Mouse (Mus musculus): ENCODE results near the gene Egfr. TPM values are rescaled to one million over a fixed set of nuclear protein-coding genes. Genes with fewer than 3 reads are reported as not detected.

Egfr gene
- 1 to 10 TPM in 3 of 26 experiments, under 1 TPM in 6, not detected in 17; 0.08 to 4.4 (median 0.16) TPM for total RNA-seq (2018; cell fraction: chromatin; rRNA removed)
- total RNA-seq (2018; cell fraction: cytosol; rRNA removed) = under 1 TPM in 20 of 26 experiments, not detected in 6; 0.06 to 0.58 (median 0.14) TPM
- under 1 TPM in 14 of 26 experiments, not detected in 12; 0.05 to 0.90 (median 0.22) TPM for total RNA-seq (2018; cell fraction: nucleus; rRNA removed)
- 0.02 to 0.22 TPM (median 0.09 TPM) in 3 replicates for polyA plus RNA-seq (2018)

DNA sequence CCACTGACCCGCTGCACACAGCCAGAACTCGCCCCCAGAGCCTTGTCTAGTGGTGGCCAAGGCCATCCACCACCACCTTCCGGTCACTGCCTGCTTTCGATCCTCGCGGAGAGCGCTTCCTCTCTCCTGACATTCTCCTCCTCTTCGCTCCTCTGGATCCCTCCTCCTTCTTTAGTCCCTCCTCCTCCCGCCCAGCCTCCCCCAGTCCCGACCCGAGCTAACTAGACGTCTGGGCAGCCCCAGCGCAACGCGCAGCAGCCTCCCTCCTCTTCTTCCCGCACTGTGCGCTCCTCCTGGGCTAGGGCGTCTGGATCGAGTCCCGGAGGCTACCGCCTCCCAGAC lies at the start of gene Egfr:
Gene Egfr, plus strand, starts transcription at position 197 of the 342 bp plus-strand sequence.
- Histone ChIP-seq H3K4me3 (ENCODE audit: inconsistent target) (no peak within 1 kb of the TSS; the same call in 1 of the 2 replicates), H3K79me2 (ENCODE audit: inconsistent target) (no peaks in the 10 kb centered on the region), H3K36me3 (ENCODE audit: inconsistent target) (no peaks in the 10 kb centered on the region), H3K27ac (no peak within 1 kb of the TSS)
- 7% methylated on average over 15 of the region's 21 CpGs for WGBS (ENCODE audit: missing documents)

GRCm38 (mm10) chr11:16703221-16703620 lies 48.8 kb upstream of the Egfr start:
- WGBS (ENCODE audit: missing documents) = 97% methylated on average over 3 of the region's 3 CpGs
- Histone ChIP-seq H3K36me3 (ENCODE audit: inconsistent target) (no peaks in the 10 kb centered on the region), H3K79me2 (ENCODE audit: inconsistent target) (no peaks in the 10 kb centered on the region), H3K4me3 (ENCODE audit: inconsistent target) (no peak overlapping the region), H3K27ac (no peak overlapping the region)

- no peak overlapping the region for H3K4me3 ChIP-seq (ENCODE audit: inconsistent target)
- 62% methylated on average over 1 of the region's 1 CpGs for WGBS (ENCODE audit: missing documents)
- H3K79me2 ChIP-seq (ENCODE audit: inconsistent target) = no peaks in the 10 kb centered on the region
- no peak overlapping the region for H3K27ac ChIP-seq
- H3K36me3 ChIP-seq (ENCODE audit: inconsistent target) = no peaks in the 10 kb centered on the region
Observed at GRCm38 (mm10) chr11:16735083-16735644, 16.8 kb upstream of the Egfr start.

DNA sequence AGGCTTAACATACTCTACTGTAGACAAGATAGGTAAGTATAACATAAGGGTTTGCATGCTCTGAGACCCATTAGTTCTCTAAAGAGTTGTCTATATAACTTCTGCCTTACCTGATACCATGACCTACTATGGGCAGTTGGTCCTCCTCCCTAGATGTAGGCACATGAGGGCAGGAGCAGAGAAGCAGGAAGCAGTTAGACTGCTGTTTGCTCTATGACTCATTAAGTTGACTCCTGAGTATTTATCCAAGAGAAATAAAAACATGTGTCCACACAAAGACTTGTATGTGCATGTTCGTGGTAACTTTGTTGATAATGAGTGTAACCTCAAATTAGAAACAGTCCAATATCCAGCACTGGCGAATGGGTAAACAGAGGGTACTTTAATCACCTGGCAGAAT lies 14.7 kb upstream of the Egfr start:
- WGBS (ENCODE audit: missing documents) = 81% methylated on average over 2 of the region's 2 CpGs
- Histone ChIP-seq H3K27ac (no peak overlapping the region), H3K4me3 (ENCODE audit: inconsistent target) (no peak overlapping the region), H3K36me3 (ENCODE audit: inconsistent target) (no peaks in the 10 kb centered on the region), H3K79me2 (ENCODE audit: inconsistent target) (no peaks in the 10 kb centered on the region)

- 84% methylated on average over 2 of the region's 2 CpGs for WGBS (ENCODE audit: missing documents)
- H3K36me3 ChIP-seq (ENCODE audit: inconsistent target) = no peaks in the 10 kb centered on the region
- no peak overlapping the region for H3K27ac ChIP-seq
- H3K4me3 ChIP-seq (ENCODE audit: inconsistent target) = no peak overlapping the region
- H3K79me2 ChIP-seq (ENCODE audit: inconsistent target) = no peaks in the 10 kb centered on the region
Observed at GRCm38 (mm10) chr11:16738691-16739090, 13.3 kb upstream of the Egfr start.

DNA sequence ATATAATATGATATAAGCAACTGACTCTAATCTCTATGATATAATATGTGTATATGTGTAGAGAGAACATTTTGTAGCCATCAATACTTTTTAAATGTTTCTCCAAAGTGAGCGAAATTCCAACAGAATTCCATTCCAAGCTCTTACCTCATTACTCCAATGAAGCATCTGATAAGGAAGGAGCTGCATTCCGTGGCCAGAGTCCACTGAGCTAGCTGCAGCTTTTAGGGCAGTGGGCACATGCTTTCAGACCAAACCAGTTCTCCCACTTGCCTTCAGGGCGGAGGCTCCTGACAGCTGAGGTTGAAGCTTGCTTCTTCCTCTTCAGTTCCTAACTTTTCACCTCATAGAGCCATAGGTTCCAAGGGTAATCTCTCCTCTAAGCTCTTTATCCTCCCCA lies 12.8 kb upstream of the Egfr start:
- whole genome bisulfite sequencing (ENCODE audit: missing documents) = 97% methylated on average over 3 of the region's 3 CpGs
- Histone ChIP-seq H3K4me3 (ENCODE audit: inconsistent target) (no peak overlapping the region), H3K79me2 (ENCODE audit: inconsistent target) (no peaks in the 10 kb centered on the region), H3K36me3 (ENCODE audit: inconsistent target) (no peaks in the 10 kb centered on the region), H3K27ac (no peak overlapping the region)

DNA sequence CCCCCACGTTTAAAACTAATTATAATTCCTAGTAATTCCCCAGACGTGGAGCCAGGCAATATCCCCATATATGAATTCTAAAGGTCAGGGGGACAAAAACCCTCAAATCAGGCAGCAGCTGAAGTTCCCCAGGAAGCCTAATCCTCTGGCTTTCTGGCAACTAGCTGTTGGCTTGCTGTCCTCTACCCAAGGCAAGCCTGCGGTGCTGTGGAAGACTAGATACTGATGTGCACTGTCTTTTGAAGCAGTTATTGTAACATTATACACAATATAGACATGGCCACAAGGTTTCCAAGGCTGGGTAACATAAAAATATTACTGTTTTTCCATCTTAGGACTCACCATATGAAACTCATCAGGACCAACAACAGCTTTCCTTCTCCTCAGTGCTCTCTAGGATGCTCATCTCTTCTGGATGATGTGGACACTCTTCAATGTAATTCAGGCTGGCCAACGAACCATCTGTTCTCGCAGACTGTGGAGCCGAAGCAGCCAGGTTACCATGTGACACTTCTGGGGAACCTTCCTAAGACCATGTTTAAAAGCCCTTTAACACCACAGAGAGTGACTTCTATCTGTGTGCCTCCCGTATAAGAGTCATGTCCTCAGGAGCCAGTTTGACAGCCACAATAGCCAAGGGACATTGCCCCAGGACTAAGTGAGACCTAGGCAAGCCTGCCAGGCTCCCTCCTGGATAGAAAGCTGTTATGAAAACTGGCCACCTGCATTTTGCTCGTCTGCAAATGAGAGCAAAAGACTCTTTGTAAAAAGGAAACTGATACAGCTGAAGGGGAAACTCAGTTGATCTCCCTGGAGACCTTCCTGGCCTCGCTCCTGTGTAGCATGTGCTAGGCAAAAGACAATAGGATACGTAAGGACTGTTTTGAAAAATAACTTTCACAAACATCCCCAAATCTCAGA lies 11.1 kb upstream of the Egfr start:
- Histone ChIP-seq H3K36me3 (ENCODE audit: inconsistent target) (no peaks in the 10 kb centered on the region), H3K27ac (no peak overlapping the region), H3K79me2 (ENCODE audit: inconsistent target) (no peaks in the 10 kb centered on the region), H3K4me3 (ENCODE audit: inconsistent target) (no peak overlapping the region)
- 85% methylated on average over 10 of the region's 10 CpGs for WGBS (ENCODE audit: missing documents)

DNA sequence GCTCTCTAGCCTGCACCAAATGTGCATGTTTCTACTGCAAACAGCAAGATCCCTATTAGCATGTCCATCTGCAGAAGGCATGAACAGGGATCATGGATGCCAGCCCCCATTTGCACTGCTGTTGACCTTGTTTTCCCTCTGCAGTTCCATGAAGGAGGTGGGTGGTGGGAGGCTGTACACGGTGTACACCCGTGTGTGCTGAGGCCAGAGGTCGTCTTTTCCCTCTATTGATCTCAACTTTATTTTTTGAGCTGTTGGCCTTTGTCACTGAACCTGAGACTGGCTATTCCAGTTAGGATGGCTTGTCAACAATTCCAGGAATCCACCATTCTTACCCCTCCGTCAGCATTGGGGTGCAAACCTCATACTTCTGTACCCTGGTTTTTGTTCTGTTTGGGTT lies 9.8 kb upstream of the Egfr start:
- no peaks in the 10 kb centered on the region for H3K36me3 ChIP-seq (ENCODE audit: inconsistent target)
- no peaks in the 10 kb centered on the region for H3K79me2 ChIP-seq (ENCODE audit: inconsistent target)
- H3K27ac ChIP-seq = no peak overlapping the region
- H3K4me3 ChIP-seq (ENCODE audit: inconsistent target) = no peak overlapping the region
- 98% methylated on average over 4 of the region's 4 CpGs for WGBS (ENCODE audit: missing documents)

DNA sequence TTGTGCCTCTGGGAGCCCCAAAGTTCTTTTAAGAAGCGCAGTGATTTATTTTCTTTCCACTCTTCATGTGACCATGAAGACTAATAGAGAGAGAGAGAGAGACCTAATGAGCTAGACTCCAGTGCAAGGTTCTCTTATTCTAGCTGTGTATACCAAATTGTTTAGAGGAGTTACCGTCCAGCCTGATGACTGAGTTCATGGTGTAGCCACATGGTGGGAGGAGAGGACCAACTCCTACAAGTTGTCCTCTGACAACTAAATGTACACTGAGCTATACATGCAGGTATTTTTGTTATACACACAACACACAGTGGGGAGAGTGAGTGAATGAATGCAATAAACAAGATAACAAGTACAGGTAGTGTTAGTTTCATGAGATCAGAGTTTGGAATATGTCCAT lies 9.2 kb upstream of the Egfr start:
- H3K27ac ChIP-seq = no peak overlapping the region
- H3K79me2 ChIP-seq (ENCODE audit: inconsistent target) = no peaks in the 10 kb centered on the region
- H3K4me3 ChIP-seq (ENCODE audit: inconsistent target) = no peak overlapping the region
- 91% methylated on average over 2 of the region's 2 CpGs for WGBS (ENCODE audit: missing documents)
- no peaks in the 10 kb centered on the region for H3K36me3 ChIP-seq (ENCODE audit: inconsistent target)

- H3K36me3 ChIP-seq (ENCODE audit: inconsistent target) = no peaks in the 10 kb centered on the region
- no peak overlapping the region for H3K27ac ChIP-seq
- no peaks in the 10 kb centered on the region for H3K79me2 ChIP-seq (ENCODE audit: inconsistent target)
- WGBS (ENCODE audit: missing documents) = 61% methylated on average over 6 of the region's 7 CpGs
- no peak overlapping the region; the same call in 1 of the 2 replicates for H3K4me3 ChIP-seq (ENCODE audit: inconsistent target)
Observed at GRCm38 (mm10) chr11:16751457-16751982, 483 bp upstream of the Egfr start.

DNA sequence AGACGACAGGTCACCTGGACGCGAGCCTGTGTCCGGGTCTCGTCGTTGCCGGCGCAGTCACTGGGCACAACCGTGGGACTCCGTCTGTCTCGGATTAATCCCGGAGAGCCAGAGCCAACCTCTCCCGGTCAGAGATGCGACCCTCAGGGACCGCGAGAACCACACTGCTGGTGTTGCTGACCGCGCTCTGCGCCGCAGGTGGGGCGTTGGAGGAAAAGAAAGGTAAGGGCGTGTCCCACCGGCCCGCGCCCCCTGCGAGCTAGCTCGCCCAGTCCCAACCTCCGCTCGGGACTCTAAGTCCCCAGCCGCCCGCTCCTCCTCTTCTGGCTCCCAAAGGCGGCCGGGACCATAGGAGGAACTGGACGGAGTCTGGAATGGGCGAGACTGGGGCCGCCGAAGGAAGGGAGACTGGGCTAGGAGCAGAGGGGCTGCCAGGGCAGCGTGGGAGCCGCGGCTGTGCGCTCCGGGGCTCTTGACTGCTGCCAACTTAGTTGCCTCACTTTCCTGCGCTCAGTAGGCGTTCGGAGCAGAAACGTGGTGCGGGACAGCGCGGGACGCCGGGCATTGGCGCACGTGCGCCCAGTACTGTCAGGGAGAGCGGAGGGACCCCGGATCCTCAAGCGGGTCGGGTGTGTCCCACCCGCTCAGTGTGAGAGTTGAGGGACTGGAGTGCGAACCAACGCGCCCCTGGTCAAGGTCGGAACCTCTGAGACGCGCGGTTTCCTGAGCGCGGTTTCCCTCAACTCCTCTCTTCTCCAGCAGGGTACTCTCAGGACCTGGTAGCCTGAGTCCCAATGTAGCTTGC lies 548 bp downstream of the Egfr start:
- Histone ChIP-seq H3K36me3 (ENCODE audit: inconsistent target) (no peaks in the 10 kb centered on the region), H3K27ac (no peak overlapping the region), H3K4me3 (ENCODE audit: inconsistent target) (no peak overlapping the region; the same call in 1 of the 2 replicates), H3K79me2 (ENCODE audit: inconsistent target) (no peaks in the 10 kb centered on the region)
- 2% methylated on average over 54 of the region's 68 CpGs for WGBS (ENCODE audit: missing documents)

- H3K36me3 ChIP-seq (ENCODE audit: inconsistent target) = no peaks in the 10 kb centered on the region
- no peak overlapping the region for H3K4me3 ChIP-seq (ENCODE audit: inconsistent target)
- H3K27ac ChIP-seq = no peak overlapping the region
- no peaks in the 10 kb centered on the region for H3K79me2 ChIP-seq (ENCODE audit: inconsistent target)
- WGBS (ENCODE audit: missing documents) = 40% methylated on average over 18 of the region's 18 CpGs
Observed at GRCm38 (mm10) chr11:16753154-16754040, 1.4 kb downstream of the Egfr start.

- Histone ChIP-seq H3K79me2 (ENCODE audit: inconsistent target) (no peaks in the 10 kb centered on the region), H3K27ac (no peak overlapping the region), H3K36me3 (ENCODE audit: inconsistent target) (no peaks in the 10 kb centered on the region), H3K4me3 (ENCODE audit: inconsistent target) (no peak overlapping the region)
- 91% methylated on average over 6 of the region's 6 CpGs for WGBS (ENCODE audit: missing documents)
Observed at GRCm38 (mm10) chr11:16759930-16760329, 7.9 kb downstream of the Egfr start.
